Mouse (Mus musculus): ENCODE results near the gene Esm1.

The Esm1 gene

GRCm38 (mm10) chr13:113209624-113210023 lies at the start of gene Esm1:
Gene Esm1 (plus strand): TSS chr13:113209659.
- peak; percentile 53 for DNase-seq (ENCODE audit: low read depth)

- DNase-seq (ENCODE audit: low read depth) = no peak
These were observed 45.0 kb upstream of the Esm1 start for GRCm38 (mm10) chr13:113164252-113165005.

- peak; percentile 76 for DNase-seq (ENCODE audit: low read depth)
These were observed 41.4 kb upstream of the Esm1 start for GRCm38 (mm10) chr13:113168018-113168534.

- peak; percentile 79 for DNase-seq (ENCODE audit: low read depth)
These were observed 39.2 kb upstream of the Esm1 start for GRCm38 (mm10) chr13:113170256-113170655.

GRCm38 (mm10) chr13:113174162-113174561 lies 35.3 kb upstream of the Esm1 start:
- no peak for DNase-seq (ENCODE audit: low read depth)

- DNase-seq (ENCODE audit: low read depth) = peak; percentile 91
These were observed 26.1 kb upstream of the Esm1 start for GRCm38 (mm10) chr13:113183310-113183709.

GRCm38 (mm10) chr13:113183720-113184119 lies 25.7 kb upstream of the Esm1 start:
- no peak for DNase-seq (ENCODE audit: low read depth)

- DNase-seq (ENCODE audit: low read depth) = no peak
These were observed 12.4 kb upstream of the Esm1 start for GRCm38 (mm10) chr13:113196808-113197674.

- peak; percentile 83 for DNase-seq (ENCODE audit: low read depth)
These were observed 11.5 kb upstream of the Esm1 start for GRCm38 (mm10) chr13:113197872-113198502.

GRCm38 (mm10) chr13:113199331-113199730 lies 10.1 kb upstream of the Esm1 start:
- DNase-seq (ENCODE audit: low read depth) = no peak

GRCm38 (mm10) chr13:113200726-113201125 lies 8.7 kb upstream of the Esm1 start:
- DNase-seq (ENCODE audit: low read depth) = no peak

- no peak for DNase-seq (ENCODE audit: low read depth)
These were observed 7.8 kb upstream of the Esm1 start for GRCm38 (mm10) chr13:113201631-113202030.

GRCm38 (mm10) chr13:113202184-113202583 lies 7.3 kb upstream of the Esm1 start:
- no peak for DNase-seq (ENCODE audit: low read depth)

- DNase-seq (ENCODE audit: low read depth) = no peak
These were observed 6.3 kb upstream of the Esm1 start for GRCm38 (mm10) chr13:113203146-113203545.

GRCm38 (mm10) chr13:113205346-113205745 lies 4.1 kb upstream of the Esm1 start:
- DNase-seq (ENCODE audit: low read depth) = no peak

GRCm38 (mm10) chr13:113211345-113211744 lies 1.9 kb downstream of the Esm1 start:
- DNase-seq (ENCODE audit: low read depth) = peak; percentile 71

- no peak for DNase-seq (ENCODE audit: low read depth)
These were observed 2.9 kb downstream of the Esm1 start for GRCm38 (mm10) chr13:113212401-113212800.

- DNase-seq (ENCODE audit: low read depth) = no peak
These were observed 4.4 kb downstream of the Esm1 start for GRCm38 (mm10) chr13:113213865-113214264.

GRCm38 (mm10) chr13:113221851-113222250 lies 12.4 kb downstream of the Esm1 start:
- no peak for DNase-seq (ENCODE audit: low read depth)

- no peak for DNase-seq (ENCODE audit: low read depth)
These were observed 14.6 kb downstream of the Esm1 start for GRCm38 (mm10) chr13:113224105-113224504.

GRCm38 (mm10) chr13:113225811-113226210 lies 16.4 kb downstream of the Esm1 start, which contains the start of gene Gzmk:
Gene Gzmk (minus strand): TSS chr13:113225908.
- peak; percentile 77 for DNase-seq (ENCODE audit: low read depth)

GRCm38 (mm10) chr13:113227076-113227475 lies 17.6 kb downstream of the Esm1 start:
- DNase-seq (ENCODE audit: low read depth) = no peak

Data from induced T-regulatory cell, adult 2 months (primary cell).